ENCODE assay signal across 15 mouse cellular contexts in the genomic region with DNA sequence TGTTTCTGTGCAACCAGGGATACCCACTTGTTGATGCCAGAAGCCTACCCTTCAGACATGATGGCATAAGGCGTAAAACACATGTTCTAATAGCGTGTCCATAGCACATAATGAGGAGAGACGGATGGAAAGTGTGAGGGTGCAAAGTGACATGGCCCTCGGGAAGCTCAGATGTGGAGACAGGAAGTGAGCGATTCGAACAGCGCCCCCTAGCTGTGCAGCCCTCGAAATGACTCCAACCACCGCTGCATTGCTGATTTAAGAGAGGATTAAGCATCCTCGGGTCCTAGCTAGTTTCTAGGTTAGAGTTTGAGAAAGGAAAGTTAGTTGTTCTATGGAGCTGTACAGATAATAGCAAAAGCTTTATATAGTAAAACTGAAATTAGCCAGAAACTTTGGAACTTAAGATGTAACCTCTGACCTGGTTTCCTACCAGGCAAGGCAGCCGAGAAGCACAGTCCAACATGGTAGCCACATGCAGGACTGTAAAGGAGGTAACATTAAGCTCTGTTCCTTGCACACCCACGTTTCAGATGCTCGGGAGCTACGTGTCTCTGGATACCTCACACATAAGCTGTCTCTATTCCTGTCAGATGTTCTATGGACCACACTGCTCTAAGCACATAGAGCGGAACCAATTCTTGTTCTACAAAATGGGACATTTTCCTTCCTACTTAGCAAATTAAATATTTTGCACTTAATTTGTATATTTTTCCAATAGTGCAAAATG.
DNase-seq lines count a peak whose midpoint lies in the region; ATAC-seq and TF ChIP-seq lines count a peak whose summit lies in the region.
"Had no signal": no experiment of that assay in that cellular context is flagged by ENCODE, and none has a peak within 500 bp of the region (broad histone marks: within the 10 kb centered on the region; RNA-seq: fewer than 3 reads in every experiment).

No protein-coding gene starts in this region.

- intact Hi-C loops in left cerebral cortex, adult 2 months (cut with DNase I), result no loop called here

- no peaks in the 10 kb centered on the region for H3K27me3 ChIP-seq in cerebellum, adult 2 months (ENCODE audit: control insufficient read depth, insufficient read depth, low read length)
- H3K27me3 ChIP-seq in forebrain, embryonic 15.5 days, result no peaks in the 10 kb centered on the region
- H3K27me3 ChIP-seq: midbrain, embryonic 15.5 days; stomach, embryonic 15.5 days had no signal

- H3K36me3 ChIP-seq in forebrain, embryonic 15.5 days, result no peaks in the 10 kb centered on the region
- H3K36me3 ChIP-seq: stomach, embryonic 15.5 days had no signal

- no peak overlapping the region for H3K4me2 ChIP-seq in forebrain, embryonic 15.5 days (replicated peaks)
- H3K4me2 ChIP-seq: midbrain, embryonic 15.5 days; stomach, embryonic 15.5 days had no signal

- no peak for DNase-seq in cerebellum, adult 2 months
- no peak for DNase-seq in cerebellum, postnatal 10 days
- DNase-seq in left cerebral cortex, adult 2 months (ENCODE audit: extremely low spot score in 1 of 2, low spot score in 2 of 2), result no peak
- DNase-seq in left cerebral cortex, adult 18-20 months (ENCODE audit: low spot score in 2 of 2), result no peak
- peak; percentile 5 for DNase-seq in 3T3-L1 (ENCODE audit: low read depth, low spot score)
- peak; percentile 5 for DNase-seq in c-Kit-positive CD71-positive TER-119-positive erythroid progenitor cells, embryonic 14.5 days (ENCODE audit: low spot score)
- no peak for DNase-seq in retina, embryonic 14.5 days (ENCODE audit: low spot score)
- DNase-seq: adrenal gland, postnatal 10 days; gastrocnemius, postnatal 25 days; left cerebral cortex, postnatal 4 days; lung, postnatal 10 days; right cerebral cortex, postnatal 25 days had no signal

- no peaks in the 10 kb centered on the region for H3K9me3 ChIP-seq in forebrain, embryonic 15.5 days
- H3K9me3 ChIP-seq: midbrain, embryonic 15.5 days; stomach, embryonic 15.5 days had no signal

- peaks cover 12% of the 10 kb centered on the region for H3K4me1 ChIP-seq in cerebellum, adult 2 months (ENCODE audit: control insufficient read depth, insufficient read depth, low read length)
- no peaks in the 10 kb centered on the region for H3K4me1 ChIP-seq in forebrain, embryonic 15.5 days
- H3K4me1 ChIP-seq: midbrain, embryonic 15.5 days; stomach, embryonic 15.5 days had no signal

- H3K27ac ChIP-seq in cerebellum, adult 2 months (ENCODE audit: insufficient read depth, low read length), result no peak overlapping the region
- H3K27ac ChIP-seq in left cerebral cortex, adult 2 months, result no peak overlapping the region
- no peak overlapping the region for H3K27ac ChIP-seq in forebrain, embryonic 15.5 days (replicated peaks)
- H3K27ac ChIP-seq: midbrain, embryonic 15.5 days; stomach, embryonic 15.5 days had no signal

- no peak overlapping the region for H3K4me3 ChIP-seq in cerebellum, adult 2 months (replicated peaks; ENCODE audit: insufficient read depth, low read depth, low read length)
- no peak overlapping the region for H3K4me3 ChIP-seq in left cerebral cortex, adult 2 months
- no peak overlapping the region for H3K4me3 ChIP-seq in forebrain, embryonic 15.5 days
- H3K4me3 ChIP-seq: midbrain, embryonic 15.5 days; stomach, embryonic 15.5 days had no signal

- H3K9ac ChIP-seq in forebrain, embryonic 15.5 days (replicated peaks), result no peak overlapping the region
- H3K9ac ChIP-seq: midbrain, embryonic 15.5 days; stomach, embryonic 15.5 days had no signal

- ATAC-seq in forebrain, embryonic 15.5 days (replicated peaks), result no peak
- ATAC-seq: midbrain, embryonic 15.5 days had no signal

- peak; percentile 51 for TF ChIP-seq CTCF in cerebellum, adult 2 months (IDR thresholded peaks at IDR 0.05; ENCODE audit: borderline replicate concordance, insufficient read depth, low read depth, low read length)
- TF ChIP-seq CTCF in left cerebral cortex, adult 2 months (IDR thresholded peaks at IDR 0.05), result peak; percentile 25

- TF ChIP-seq POLR2A in cerebellum, adult 2 months (IDR thresholded peaks at IDR 0.05; ENCODE audit: borderline replicate concordance, insufficient read depth, low read length), result no peak

- WGBS in cerebellum, adult 2 months, result 86% methylated on average over 15 of the region's 15 CpGs
- 88% methylated on average over 15 of the region's 15 CpGs for WGBS in forebrain, embryonic 15.5 days

Comparison
In these comparisons a context has a peak if more than half of its experiments do, and no peak if none do; other contexts are left out.
1. DNase-seq: peak in 3T3-L1 (single experiment) and c-Kit-positive CD71-positive TER-119-positive erythroid progenitor cells, embryonic 14.5 days (single experiment); none in cerebellum, adult 2 months (0 of 2), cerebellum, postnatal 10 days (0 of 2), left cerebral cortex, adult 2 months (0 of 2), left cerebral cortex, adult 18-20 months (0 of 2) and retina, embryonic 14.5 days (single experiment).